ENCODE assay signal across 22 mouse cellular contexts in the genomic region with DNA sequence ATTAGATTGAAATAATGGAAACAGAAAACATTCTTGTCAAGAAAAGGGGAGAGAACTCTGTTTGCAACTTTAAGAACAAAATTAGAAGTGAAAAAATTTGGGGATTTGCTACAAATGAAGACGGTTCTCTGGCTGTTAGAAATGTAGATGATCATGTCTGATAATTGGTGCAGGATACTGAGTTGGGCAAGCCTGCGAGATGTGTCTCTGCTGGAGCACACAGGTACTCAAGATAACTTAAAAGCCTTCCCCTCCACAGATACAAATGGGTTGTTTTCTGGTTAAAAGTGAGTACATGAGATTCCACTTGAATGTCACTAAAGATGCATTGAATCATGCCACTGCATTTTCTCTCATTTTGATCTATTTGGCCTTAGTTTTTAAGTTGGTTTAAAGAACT.
"Had no signal": no experiment of that assay in that cellular context is flagged by ENCODE, and none has a peak within 500 bp of the region (broad histone marks: within the 10 kb centered on the region; RNA-seq: fewer than 3 reads in every experiment).

No protein-coding gene starts in this region.

- H3K27ac ChIP-seq: lung, embryonic 15.5 days; macrophage; midbrain, embryonic 10.5 days; midbrain, embryonic 12.5 days; neural tube, embryonic 13.5 days; neural tube, embryonic 15.5 days had no signal

- H3K4me1 ChIP-seq: lung, embryonic 15.5 days; megakaryocyte, embryonic 14.5 days; midbrain, embryonic 10.5 days; midbrain, embryonic 12.5 days; neural tube, embryonic 13.5 days; neural tube, embryonic 15.5 days had no signal

- H3K4me2 ChIP-seq: lung, embryonic 15.5 days; midbrain, embryonic 12.5 days; neural tube, embryonic 13.5 days; neural tube, embryonic 15.5 days had no signal

- H3K4me3 ChIP-seq: lung, embryonic 15.5 days; megakaryocyte, embryonic 14.5 days; midbrain, embryonic 10.5 days; midbrain, embryonic 12.5 days; myocyte; neural tube, embryonic 13.5 days; neural tube, embryonic 15.5 days had no signal

- ATAC-seq: lung, postnatal 0 days; midbrain, embryonic 16.5 days had no signal

- H3K9me3 ChIP-seq: lung, embryonic 15.5 days; megakaryocyte, embryonic 14.5 days; midbrain, embryonic 10.5 days; midbrain, embryonic 12.5 days; neural tube, embryonic 13.5 days; neural tube, embryonic 15.5 days had no signal

- DNase-seq: lung, adult 2 months; lung, postnatal 14 days; lung, postnatal 36 days; midbrain, embryonic 14.5 days; retina, postnatal 1 day; right cerebral cortex, adult 18-20 months; right cerebral cortex, postnatal 25 days; right cerebral cortex, postnatal 4 days; spleen, adult 18-20 months; thymus, adult 18-20 months; thymus, postnatal 14 days; thymus, postnatal 36 days had no signal

- H3K9ac ChIP-seq: lung, embryonic 15.5 days; midbrain, embryonic 12.5 days; neural tube, embryonic 13.5 days; neural tube, embryonic 15.5 days had no signal

- H3K27me3 ChIP-seq: lung, embryonic 15.5 days; megakaryocyte, embryonic 14.5 days; midbrain, embryonic 12.5 days; neural tube, embryonic 13.5 days; neural tube, embryonic 15.5 days had no signal
